Mouse (Mus musculus): ENCODE measurements at regions not wholly inside any gene's neighbourhood (a gene's known extent, or its start where the extent isn't known, plus 50 kb on each side); places are given as distances from the start of the nearest gene placed in this dataset.

DNA sequence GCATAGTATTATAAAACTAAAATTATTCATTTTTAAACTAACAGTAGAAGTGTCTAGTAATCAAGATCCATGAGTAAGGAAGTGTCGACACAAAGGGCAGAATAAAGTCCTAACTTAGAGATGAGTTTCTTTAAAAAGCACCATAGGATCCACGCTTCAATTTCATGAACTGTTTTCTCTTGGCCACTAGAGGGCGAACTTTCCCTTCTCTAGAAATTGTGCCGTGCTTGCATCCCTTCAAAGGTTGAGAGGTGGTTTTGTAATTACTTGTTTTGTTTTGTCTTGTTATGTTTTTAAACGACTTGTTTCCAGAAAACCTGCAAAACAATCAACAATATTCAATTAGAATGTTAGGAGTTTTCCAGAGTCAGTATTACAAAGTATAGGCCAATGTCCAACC is 253.8 kb downstream of the Pax3 start:
- in situ Hi-C loops (cut with MboI, MseI), result no loop called here

DNA sequence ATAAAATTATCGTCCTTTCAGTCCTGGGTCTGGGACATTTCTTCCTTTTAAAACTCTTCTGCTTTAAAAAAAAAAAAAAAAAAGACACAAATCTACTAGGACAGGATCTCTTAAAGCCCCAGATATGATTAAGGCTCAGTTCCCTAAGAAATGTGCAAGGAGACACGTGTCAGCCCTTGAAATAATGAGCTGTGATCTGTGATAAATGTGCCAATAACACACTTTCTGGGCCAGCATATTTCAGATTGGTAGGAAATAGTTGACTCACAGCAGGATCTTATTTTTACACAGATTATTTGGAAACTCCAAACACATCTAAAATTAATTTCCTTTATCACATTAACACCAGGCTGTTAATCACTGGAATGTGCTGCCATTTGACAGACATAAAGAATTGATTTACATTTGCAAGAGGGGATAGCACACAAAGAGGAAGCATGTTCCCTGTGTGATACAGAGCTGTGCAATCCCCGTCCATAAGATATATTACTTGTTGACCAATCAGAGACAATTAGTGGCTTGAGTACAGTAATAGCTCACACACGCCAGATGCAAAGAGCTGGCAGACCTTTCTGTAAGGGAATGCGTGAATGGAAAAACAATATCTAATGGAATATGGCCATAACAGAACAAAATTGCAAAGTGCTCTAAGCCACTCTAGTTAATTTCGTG is 263.7 kb downstream of the Pax3 start:
- in situ Hi-C loops (cut with MboI, MseI), result no loop called here

- in situ Hi-C loops (cut with MboI, MseI), result no loop called here
Measured at GRCm38 (mm10) chr1:77932226-77932625, 264.7 kb downstream of the Pax3 start.

DNA sequence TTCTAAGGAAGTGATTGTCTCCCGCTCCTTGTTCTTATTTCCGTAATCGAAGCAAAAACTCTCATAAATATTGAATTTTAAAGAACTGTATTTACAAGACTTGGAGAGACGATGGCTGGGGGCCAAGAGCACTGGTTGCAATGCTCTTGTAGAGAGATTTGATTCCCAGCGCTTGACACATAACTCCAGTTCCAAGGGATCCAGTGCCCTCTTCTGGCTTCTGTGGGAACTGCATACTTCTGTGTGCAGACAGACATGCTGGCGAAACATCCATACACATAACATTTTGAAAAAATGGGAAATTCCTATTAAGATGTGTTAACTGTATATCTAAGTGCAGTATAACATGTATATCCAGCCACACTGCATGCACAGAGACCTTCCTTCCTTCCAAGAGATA is 266.3 kb downstream of the Pax3 start:
- in situ Hi-C loops (cut with MboI, MseI), result no loop called here

DNA sequence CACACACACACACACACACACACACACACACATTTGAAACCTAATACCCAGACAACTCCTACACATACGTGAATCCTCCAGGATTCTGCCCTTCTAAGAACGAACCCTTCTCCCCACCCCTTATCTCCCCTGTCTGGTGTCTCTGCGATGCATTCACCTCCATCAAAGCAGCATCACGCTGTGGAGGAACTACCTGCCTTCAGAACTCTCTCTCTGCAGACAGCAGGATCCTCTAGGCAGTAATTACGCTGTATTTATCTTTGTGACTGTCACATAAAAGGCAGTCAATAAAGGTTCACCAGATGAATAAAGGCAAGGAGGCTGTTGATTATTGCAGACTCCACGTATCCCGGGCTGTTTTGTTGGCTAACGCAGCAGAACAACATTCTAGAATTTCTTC is 267.4 kb downstream of the Pax3 start:
- in situ Hi-C loops (cut with MboI, MseI), result no loop called here

- in situ Hi-C loops (cut with MboI, MseI), result no loop called here
Measured at GRCm38 (mm10) chr1:77926146-77926545, 270.8 kb downstream of the Pax3 start.

DNA sequence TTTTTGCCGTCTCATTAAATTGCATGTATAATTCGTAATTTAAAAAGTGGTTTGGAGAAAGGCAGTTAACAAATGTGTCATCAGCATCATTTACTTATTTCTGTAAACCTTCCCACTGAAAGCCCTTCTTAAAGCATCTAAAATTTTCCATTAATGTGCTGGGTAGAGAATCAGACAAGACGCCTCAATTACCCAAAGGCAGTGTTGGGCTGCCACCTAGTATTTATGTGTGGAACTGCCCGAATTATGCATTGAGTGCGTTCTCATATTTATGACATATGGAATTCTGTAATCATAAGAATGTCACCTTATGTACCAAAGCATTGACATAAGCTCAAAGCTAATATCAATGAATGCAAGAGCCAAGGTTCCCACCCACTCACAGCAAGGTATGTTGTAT is 300.7 kb downstream of the Pax3 start:
- in situ Hi-C loops (cut with MboI, MseI), result no loop called here

GRCm38 (mm10) chr1:77879026-77879425 is 317.9 kb downstream of the Pax3 start:
- in situ Hi-C loops (cut with MboI, MseI), result no loop called here

DNA sequence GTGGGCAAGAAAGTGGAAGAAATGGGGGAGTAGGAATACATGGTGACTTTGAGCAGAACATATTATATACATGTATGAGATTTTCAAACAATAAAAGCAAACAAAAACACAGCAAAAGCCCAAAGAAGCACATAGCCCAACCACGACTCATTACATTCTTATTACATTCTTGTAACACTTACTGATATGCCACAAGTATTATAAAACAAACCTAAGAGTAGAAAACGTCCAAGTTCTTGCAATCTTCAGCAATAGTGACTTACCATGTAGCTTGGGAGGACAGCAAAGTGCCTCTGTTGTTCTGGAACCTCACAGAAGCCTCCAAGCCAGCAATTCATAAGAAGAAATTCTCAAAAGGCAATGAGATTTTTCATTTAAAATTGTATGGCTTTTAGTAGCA is 326.8 kb downstream of the Pax3 start:
- in situ Hi-C loops (cut with MboI, MseI), result no loop called here

DNA sequence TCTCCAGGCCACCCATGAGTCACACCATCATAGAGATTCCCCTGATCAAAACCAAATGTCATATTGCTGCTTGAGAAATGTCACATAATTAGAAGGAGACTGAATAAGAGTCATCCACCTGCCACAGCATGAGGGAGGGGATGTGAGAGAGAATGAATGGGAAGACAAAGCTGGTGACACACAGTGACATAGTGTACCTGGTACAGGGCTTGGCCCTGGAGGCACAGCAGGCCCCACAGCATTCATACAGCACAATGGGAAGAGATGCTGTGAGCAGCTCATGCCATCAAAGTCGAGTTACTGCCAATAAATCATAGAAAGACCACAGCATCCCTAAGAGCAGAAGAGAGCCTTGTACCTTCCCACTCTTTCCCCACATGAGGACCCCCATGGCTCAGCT is 327.8 kb downstream of the Pax3 start:
- in situ Hi-C loops (cut with MboI, MseI), result no loop called here

DNA sequence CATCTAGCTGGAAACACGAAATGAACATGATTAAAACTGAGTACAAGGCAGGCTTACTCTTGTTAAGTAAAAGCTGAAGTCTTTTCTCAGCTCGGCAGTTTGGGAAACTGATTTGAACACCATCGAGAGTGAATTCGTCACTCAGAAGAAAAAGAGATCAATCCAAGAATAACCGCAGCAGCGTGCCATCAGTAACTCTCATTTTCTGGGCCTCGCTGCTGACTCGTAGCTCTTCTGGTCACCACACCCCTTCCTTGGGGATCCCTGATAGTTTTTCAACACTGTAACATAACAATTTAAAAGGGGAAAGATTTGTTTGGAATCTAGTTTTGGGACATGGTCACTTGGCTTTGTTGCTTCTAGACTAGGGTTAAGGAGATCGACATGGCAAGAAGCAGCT is 337.0 kb downstream of the Pax3 start:
- in situ Hi-C loops (cut with MboI, MseI), result no loop called here

GRCm38 (mm10) chr1:77854366-77854765 is 339.5 kb upstream of the Epha4 start:
- in situ Hi-C loops (cut with MboI, MseI), result no loop called here

GRCm38 (mm10) chr1:77847766-77848615 is 333.1 kb upstream of the Epha4 start:
- in situ Hi-C loops (cut with MboI, MseI), result no loop called here

GRCm38 (mm10) chr1:77846039-77846727 is 331.3 kb upstream of the Epha4 start:
- in situ Hi-C loops (cut with MboI, MseI), result no loop called here

- in situ Hi-C loops (cut with MboI, MseI), result no loop called here
Measured at GRCm38 (mm10) chr1:77840672-77841071, 325.8 kb upstream of the Epha4 start.

DNA sequence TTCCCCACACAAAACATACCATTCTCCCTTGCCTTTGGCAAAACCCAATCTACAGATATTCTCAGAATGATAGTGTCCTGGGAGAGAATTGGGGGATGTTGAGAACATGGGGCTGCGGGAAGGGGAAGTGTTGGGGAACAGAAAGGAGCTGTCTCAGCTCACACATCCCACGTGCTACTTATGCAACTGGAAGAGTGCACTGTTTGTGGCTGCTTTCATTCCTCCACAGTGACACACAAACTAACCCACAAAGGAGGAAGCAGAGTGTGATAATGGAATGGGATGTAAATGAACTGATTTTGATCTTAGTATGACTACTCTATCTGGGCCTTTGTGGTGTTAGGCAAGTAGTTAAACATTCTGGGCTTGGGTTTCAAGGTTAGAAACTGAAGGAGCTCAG is 317.3 kb upstream of the Epha4 start:
- in situ Hi-C loops (cut with MboI, MseI), result no loop called here

DNA sequence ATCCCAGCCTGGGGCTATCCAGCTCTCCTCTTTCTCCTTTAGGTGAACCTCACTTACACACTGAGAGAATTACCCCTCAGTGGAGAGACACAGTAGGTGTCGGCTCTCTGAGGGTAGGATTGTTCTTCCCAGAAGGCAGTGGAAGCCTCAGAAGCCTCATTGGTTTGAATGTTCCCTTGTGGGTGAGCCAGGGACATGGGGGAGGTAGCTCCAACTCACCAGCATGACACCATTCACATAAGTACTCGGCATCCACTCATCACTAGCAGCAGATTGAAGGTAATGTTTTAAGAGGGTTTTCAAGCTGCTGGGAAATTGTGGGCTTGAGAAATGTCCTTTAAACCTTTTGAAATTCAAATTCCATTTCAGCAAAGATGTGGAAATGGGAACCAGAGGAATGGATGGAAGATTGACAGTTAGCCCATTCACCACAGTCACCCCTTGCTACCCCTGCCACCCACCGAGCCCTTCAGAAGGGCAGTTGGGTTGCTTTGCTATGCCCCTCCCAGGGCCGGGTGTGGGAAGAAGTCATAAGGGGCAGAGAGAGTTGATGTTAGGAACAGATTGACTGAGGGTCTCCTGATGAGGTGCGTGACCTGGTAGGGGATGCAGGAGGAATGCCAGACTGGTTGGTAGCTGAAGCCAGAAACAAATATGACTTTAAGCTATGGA is 310.0 kb upstream of the Epha4 start:
- in situ Hi-C loops (cut with MboI, MseI), result no loop called here

DNA sequence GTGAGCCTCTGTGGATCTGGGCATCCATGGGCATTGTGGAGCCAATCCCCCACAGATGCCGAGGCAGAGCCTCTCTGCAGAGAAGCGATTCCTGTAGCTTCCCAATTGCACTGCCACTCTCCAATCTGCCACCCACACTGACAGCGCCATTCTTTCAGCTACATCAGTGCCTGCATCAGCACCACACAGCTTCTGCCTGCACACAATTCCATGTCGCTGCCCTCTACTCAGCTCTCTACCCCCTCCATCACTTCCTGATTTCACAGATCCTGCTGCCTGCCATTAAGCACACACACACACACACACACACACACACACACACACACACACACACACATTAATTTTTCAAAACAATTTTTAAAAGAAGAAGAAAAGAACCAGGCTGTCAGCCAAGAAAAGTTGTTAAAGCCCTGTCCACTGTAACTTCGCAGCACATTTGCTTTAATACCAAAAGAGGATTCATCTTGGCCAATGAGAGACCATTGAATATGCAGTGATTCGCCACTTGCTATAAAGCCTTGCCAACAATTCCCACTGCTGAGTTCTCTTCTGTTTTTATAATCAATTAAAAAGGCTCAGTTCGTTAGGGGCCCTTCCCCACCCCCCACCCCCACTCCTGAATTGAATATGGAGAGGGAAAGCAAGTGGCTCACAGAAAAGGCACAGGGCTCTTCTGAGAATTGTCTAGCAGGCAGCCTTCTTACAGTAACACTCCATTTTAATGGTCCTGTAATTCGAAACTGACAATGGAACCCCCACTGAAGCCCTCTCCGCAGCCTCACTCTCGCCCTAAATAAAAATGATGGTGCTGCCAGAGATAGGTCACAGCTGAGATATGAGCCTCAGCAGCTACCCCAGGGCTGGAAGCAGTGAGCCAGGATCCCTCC is 309.2 kb upstream of the Epha4 start:
- in situ Hi-C loops (cut with MboI, MseI), result no loop called here

DNA sequence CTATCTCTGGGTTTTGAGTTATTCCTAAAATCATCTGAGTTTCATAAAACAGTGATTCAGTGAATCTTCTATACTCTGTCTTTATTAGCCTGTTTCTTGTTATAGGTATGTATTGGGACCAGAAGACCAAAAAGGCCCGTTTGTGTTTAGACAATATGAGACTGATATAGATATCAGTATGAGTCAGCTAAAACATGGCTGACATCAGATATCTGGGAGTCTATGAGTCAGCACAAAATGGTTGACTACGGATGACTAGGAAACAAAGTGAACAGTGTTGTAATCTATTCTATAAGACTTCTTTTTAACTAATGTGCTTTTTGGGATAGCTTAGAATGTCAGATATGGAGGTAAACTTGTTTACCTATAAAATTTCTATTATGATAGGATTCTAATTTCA is 305.2 kb upstream of the Epha4 start:
- in situ Hi-C loops (cut with MboI, MseI), result no loop called here

- in situ Hi-C loops (cut with MboI, MseI), result no loop called here
Measured at GRCm38 (mm10) chr1:77815451-77815850, 300.6 kb upstream of the Epha4 start.

DNA sequence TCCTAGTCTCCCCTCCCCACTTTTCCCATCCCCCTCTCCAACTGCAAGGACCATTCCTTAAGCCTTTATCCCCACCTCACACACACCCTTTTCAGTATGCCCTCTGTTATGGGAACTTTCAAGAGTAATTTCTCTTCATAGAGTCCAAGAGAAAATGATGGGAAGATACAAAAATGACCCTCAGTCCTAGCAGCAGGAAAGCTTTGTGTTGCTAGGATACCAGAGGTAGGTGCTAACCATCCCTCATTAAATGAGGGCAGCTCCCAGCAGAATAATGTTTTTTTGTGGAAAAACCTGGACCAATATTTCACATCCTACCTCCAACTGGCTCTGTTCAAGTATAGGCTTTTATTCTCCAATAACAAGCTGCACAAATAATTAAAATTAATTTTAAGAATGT is 296.7 kb upstream of the Epha4 start:
- in situ Hi-C loops (cut with MboI, MseI), result no loop called here
